Mouse (Mus musculus): ENCODE measurements around the gene Csrp1. TPM values are rescaled to one million over a fixed set of nuclear protein-coding genes. Genes with fewer than 3 reads are reported as not detected.
A peak's percentile ranks its signal among the peaks of the same experiment; 100 is the strongest.

Gene Csrp1
- total RNA-seq (2021) = 100 to 1,000 TPM; 195 to 250 TPM

DNA sequence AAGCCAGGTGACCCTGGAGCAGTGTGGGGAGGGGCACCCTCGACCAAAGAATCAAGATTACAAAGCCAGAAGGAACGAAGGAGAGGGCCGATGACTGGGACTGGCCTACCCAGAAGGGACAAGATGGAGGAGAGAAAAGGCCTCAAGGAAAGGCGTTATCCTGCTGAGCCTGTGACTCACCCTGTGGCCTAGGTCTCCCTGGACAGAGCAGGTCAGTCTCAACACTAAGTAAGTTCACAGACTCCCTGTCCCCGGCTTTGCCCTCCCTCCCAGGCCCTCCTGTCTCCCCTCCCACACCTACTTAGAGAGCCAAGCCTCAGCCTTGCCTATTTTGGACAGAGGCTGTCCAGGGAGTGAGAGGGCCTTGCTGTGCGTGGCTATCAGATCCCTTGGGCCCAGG lies at the start of gene Csrp1:
Csrp1 (plus strand) TSS at position 79 of the 400 bp plus-strand sequence.
- intact Hi-C loops (cut with DNase I) = loop anchor here (1.0 to 5.0 kb wide), 4 partner anchors 33 to 222 kb away; no protein-coding TSS in a partner anchor

GRCm38 (mm10) chr1:135670397-135671130 lies 49.3 kb upstream of the Csrp1 start:
- peak; percentile 89 to 90 for DNase-seq (ENCODE audit: low spot score in 2 of 2)
- intact Hi-C loops (cut with DNase I) = loop anchor here (1.0 to 2.0 kb wide), 3 partner anchors 28 to 210 kb away; no protein-coding TSS in a partner anchor

More for the DNA sequence above, at the start of gene Csrp1:
- no peak for DNase-seq (ENCODE audit: low spot score in 2 of 2)

DNA sequence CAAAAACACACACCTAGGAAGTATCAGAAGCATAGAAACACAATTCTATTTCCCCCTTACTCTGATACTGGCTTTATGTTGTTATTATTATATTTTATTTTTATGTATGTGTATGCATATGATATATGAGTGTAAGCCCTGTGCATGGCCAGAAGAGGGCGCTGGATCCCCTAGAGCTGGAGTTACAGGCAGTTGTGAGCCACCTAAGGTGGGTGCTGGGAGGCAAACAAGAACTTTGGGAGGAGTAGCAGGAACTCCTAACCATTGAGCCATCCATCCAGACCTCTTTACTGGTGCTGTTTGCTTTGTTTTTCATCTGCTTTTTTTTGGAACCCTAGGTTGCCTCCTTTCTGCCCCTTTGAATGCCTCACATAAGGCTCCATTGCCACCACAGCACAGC lies 48.5 kb upstream of the Csrp1 start:
- DNase-seq (ENCODE audit: low spot score in 2 of 2) = no peak
- intact Hi-C loops (cut with DNase I) = loop anchor here (2.0 kb wide), 2 partner anchors 27 to 211 kb away; no protein-coding TSS in a partner anchor

GRCm38 (mm10) chr1:135671956-135672355 lies 47.9 kb upstream of the Csrp1 start:
- no peak for DNase-seq (ENCODE audit: low spot score in 2 of 2)
- intact Hi-C loops (cut with DNase I) = loop anchor here (2.0 kb wide), 2 partner anchors 27 to 211 kb away; no protein-coding TSS in a partner anchor

GRCm38 (mm10) chr1:135672374-135672773 lies 47.5 kb upstream of the Csrp1 start:
- intact Hi-C loops (cut with DNase I) = no loop called here
- no peak for DNase-seq (ENCODE audit: low spot score in 2 of 2)

GRCm38 (mm10) chr1:135673423-135673822 lies 46.4 kb upstream of the Csrp1 start:
- intact Hi-C loops (cut with DNase I) = no loop called here
- DNase-seq (ENCODE audit: low spot score in 2 of 2) = no peak

DNA sequence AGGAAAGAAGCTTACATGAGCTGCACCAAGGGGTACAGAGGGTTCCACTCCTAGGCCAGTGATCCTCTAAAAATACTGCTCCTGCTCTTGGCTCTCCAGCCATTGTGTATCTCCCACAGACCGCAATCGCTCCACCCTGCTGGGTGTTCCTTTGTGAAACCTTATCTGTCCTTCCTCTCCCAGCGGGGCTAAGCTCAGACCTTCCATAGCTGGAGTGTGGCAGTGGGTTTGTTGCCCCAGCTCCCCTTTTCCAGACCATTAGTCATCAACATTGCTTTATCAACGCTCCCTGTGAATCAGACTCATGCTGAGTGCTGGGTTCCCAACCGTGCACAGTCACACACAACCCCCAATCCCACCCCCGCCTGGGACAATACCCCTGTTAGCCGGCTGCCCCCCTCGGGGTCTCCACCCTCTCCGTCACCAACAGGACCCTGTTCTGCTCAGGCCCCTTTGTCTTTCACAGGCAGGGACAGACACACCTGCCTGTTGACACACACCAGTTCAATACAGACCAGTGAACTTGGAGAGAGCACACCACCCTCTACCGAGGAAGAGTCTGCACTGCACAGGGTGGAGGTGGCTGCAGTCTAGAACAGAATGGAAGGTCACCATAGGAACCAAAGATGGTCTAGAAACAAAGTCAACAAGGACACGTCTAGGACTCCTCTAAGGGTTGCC lies 44.3 kb upstream of the Csrp1 start:
- intact Hi-C loops (cut with DNase I) = no loop called here
- DNase-seq (ENCODE audit: low spot score in 2 of 2) = no peak

GRCm38 (mm10) chr1:135676247-135676646 lies 43.6 kb upstream of the Csrp1 start:
- no peak for DNase-seq (ENCODE audit: low spot score in 2 of 2)
- intact Hi-C loops (cut with DNase I) = no loop called here

- intact Hi-C loops (cut with DNase I) = no loop called here
- no peak for DNase-seq (ENCODE audit: low spot score in 2 of 2)
Observed at GRCm38 (mm10) chr1:135676938-135677682, 42.8 kb upstream of the Csrp1 start.

- intact Hi-C loops (cut with DNase I) = no loop called here
- DNase-seq (ENCODE audit: low spot score in 2 of 2) = no peak
Observed at GRCm38 (mm10) chr1:135678145-135678544, 41.7 kb upstream of the Csrp1 start.

DNA sequence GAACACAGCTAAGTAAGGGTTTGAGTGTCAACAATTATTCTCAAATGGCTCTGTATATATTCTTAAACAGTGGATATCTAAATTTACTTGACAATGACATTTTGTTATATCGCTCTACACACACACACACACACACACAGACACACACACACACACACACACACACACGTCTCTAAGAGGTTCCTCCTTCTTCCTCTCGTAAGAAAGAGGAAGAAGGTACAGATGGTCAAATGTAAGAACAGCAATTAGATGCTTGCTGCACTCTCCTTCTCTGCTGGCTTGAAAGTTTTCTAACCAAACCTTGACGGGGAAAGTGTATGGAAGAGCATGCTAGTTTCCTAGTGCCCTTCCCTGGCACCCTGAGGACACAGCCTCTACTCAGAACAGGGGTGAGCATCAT lies 39.1 kb upstream of the Csrp1 start:
- DNase-seq (ENCODE audit: low spot score in 2 of 2) = no peak
- intact Hi-C loops (cut with DNase I) = no loop called here

DNA sequence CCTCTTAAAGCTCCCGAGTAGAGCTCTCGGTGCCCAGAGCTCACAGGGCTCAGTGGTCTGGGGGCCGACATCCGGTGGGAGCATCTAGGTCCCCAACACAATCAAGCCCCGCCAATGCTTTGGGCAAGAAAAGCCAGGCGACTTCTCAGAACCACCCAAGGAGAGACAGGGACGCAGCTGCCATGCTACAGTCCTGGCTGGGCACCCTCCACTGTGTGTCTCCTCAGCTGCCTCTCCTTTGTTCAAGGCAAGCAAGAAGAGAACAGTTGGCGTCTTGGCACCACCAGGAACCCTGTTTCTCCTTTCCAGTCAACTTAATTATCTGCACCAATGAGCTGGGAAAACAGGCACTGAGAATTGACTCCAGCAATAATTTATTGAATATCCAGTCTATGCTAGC lies 38.7 kb upstream of the Csrp1 start:
- DNase-seq (ENCODE audit: low spot score in 2 of 2) = no peak
- intact Hi-C loops (cut with DNase I) = no loop called here

GRCm38 (mm10) chr1:135684895-135685294 lies 35.0 kb upstream of the Csrp1 start:
- DNase-seq (ENCODE audit: low spot score in 2 of 2) = no peak
- intact Hi-C loops (cut with DNase I) = no loop called here

DNA sequence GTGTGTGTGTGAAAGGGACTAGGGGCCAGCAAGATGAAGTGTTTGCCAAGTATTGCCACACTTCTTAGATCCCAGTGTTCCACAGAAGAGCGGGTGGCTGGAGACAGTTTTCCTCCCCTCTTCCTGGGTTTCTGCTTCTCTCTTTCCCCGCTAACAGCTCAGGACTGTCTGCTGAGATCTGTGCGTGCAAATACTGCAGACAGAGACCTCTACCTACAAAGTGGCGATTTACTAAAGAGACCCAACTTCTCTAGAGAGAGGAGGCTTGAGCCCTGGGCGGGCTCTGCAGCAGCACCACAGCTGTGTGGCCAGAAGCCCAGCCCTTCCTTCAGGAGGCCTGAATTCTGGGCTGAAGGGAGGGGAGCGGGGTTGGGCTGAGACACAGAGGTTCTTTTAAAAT lies 34.5 kb upstream of the Csrp1 start:
- DNase-seq (ENCODE audit: low spot score in 2 of 2) = no peak
- intact Hi-C loops (cut with DNase I) = no loop called here

DNA sequence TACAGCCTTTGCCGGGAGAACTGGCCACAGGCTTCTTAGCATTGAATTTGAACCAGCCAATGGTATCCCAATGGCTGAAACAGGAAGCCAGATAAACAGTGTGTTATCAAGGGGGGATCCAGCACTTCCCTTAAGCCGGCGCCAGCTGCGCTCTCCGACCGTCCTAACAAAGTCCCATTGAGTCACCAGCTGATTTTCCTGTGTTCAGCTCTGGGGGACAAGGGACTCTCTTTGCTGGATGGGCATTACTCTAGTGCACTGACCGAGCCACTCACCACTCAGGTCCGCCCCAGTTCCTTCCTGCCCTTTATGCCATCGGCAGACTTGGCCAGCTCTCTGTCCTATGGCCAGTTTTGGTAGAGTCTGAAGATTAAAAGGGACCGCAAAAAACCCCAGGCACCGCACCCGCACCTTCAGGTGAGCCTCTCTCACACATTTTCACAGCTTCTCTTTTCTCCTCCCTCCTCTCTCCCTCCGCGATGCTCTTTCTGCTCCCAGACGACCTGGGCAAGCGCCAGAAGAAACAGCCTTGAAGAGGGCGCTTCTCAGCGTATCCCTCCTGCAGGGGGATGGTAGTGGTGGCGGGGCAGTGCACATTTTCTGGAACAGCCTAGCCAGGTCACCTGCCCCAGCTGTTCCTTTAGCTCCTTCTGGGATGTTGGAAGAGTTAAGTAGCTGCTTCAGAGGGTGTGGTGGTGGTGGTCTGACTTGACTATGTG lies 32.9 kb upstream of the Csrp1 start:
- no peak for DNase-seq (ENCODE audit: low spot score in 2 of 2)
- intact Hi-C loops (cut with DNase I) = no loop called here

DNA sequence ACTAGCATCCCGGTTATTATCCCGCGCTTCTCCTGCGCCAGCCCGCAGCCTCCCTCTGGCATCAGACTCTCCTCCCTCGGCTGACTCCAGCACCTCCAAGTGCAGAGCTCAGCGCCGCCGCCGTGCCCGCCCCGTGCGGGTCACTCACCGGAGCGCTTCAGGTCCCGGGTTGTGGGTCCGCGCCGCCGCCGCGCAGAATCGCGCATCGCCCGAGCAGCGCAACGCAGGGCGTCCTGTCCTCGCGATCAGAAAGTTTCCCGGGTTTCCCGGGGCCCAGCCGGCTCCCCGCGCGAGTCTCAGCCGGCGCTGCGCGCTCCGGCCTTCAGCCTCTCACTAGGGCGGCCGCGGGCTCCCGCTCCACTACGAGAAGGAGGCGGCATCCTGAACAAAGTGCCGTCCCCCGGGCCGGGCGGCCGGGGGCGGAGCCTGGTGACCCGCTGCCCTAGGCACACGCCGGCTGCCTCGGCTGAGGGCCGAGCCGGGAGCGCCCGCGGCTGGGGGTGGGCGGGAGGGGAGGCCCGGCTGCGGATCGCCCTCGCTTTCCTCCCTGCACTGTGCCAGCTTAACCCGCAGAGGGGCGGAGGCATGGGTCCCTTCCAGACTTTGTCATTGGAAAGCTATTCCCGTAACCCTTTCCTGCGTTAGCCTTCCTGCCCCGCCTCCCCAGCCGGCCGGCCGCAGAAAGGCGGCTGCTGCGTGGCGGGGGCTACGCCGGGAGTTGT lies 31.9 kb upstream of the Csrp1 start:
- intact Hi-C loops (cut with DNase I) = no loop called here
- DNase-seq (ENCODE audit: low spot score in 2 of 2) = peak; percentile 40 to 49

DNA sequence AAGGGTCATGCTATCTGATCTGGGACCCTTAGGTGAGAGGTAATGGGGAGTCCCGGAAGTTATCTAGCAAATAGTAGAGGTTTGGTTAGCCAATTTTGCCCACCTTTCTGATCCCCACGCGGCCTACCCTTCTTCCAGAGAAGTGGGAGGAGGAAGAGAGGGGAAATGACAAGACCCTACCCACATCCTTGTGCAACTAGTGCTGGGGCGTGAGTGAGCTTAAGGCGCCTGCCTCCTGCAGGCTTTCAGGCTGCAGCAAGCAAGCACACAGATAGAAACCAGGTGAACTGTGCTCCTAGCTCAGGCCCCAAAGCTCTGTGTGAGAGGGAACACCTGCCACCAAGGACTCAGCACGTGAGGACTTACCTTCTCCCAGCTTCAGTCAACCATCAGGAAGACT lies 31.2 kb upstream of the Csrp1 start:
- no peak for DNase-seq (ENCODE audit: low spot score in 2 of 2)
- intact Hi-C loops (cut with DNase I) = no loop called here

DNA sequence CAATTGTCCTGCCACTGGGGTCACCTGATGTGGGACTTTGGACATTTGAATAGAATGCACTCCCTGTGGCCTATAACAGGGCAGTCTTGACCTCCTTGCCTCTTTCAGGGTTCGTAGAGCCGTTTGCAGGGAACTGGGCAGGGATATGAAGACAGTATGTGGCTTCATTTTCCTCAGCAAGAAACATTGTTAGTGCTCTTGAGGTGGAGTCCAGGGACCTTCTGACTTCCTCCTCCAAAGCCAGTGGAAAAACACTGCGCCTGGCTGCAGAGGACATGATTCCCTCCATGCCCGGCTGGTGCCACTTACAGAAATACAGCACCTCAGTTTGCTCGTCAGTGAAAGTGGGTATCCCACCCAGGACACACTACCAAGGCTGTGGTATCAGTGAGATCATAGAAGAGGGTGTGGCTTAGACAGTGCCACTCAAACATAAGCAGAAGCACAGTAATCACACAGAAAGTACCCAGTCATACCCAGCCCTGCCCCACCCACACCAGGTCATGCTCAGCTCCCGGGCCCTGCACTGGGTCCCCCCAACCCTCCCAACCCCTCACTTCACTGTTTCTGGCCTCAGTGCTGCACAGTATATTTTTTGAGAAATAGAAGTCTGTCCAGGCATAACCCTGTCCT lies 29.0 kb upstream of the Csrp1 start:
- no peak for DNase-seq (ENCODE audit: low spot score in 2 of 2)
- intact Hi-C loops (cut with DNase I) = no loop called here

GRCm38 (mm10) chr1:135691417-135691815 lies 28.4 kb upstream of the Csrp1 start:
- intact Hi-C loops (cut with DNase I) = no loop called here
- DNase-seq (ENCODE audit: low spot score in 2 of 2) = no peak

Measured in left cerebral cortex, postnatal 36 days (tissue).